Mouse (Mus musculus) CH12F3 (cell line): Measurements from ENCODE around the gene Adgrb3.
"Not testable (repeated sequence)": the region's sequence is repeated elsewhere in the genome, so short reads cannot be mapped to it uniquely, and the experiment has no call there.

ENCODE experiments used
- in situ Hi-C: fragments of 300-500 bp; cut with MboI; formaldehyde crosslinking; loops from 2 replicates; pipeline ENCODE4 v1.14.3; 2020; ENCODE audit warnings: low sequenced_read_pairs

Adgrb3 gene

DNA sequence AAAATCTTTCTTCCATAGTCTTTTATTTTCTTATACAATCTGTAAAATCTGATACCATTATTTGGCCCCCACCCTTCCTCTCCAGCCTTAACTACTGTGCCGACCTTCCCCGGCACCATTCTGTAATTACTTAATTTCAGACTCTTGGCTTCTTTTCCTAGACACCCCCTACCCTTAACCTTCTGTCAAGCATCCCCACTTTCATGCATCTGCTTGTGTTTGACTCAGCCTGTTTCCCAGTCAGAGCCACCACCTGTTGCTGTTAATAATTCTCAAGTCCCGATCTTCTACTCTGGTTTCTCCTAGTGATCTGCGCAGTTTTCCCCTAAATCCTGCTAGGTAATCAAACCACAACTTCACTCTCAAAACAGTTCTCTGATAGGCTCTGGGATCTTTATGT lies 83.9 kb downstream of the Adgrb3 start:
- in situ Hi-C loops, result no loop called here

DNA sequence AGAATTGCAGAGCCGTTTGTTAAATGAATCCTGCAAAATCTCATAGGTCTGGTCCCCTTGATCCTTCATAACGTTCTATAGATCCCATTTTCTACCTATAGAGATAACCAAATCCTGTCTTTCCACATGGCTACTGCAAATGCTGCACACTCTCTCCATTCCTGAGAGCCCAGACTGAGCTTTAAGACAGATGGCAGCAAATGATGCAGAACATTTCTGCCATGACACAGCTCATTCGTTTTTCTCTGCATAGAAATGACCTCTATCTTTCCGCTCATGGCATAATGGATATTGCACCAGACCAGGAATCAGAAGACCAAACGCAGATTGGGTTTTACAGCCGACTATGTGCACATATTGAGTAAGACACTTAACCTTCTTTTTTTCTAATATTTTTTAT lies 84.8 kb downstream of the Adgrb3 start:
- in situ Hi-C loops, result no loop called here

DNA sequence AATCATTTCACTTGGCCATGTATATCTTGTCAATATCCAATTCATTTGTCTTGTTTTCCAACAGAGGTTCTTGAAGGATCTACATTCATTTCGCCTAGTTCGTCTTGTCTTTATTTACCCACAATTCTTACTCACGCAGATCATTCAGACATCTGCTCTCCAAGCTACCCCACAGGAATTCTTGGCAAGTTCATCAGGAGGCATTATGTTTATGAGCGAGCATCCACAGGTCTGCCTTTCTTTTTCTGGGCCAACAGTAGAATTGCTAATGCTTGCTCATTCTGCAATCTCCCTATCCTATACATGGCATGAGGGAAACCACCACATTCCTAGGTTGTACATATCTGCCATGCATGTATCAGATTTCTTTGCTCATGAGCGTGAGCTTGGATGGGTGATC lies 99.7 kb downstream of the Adgrb3 start:
- in situ Hi-C loops, result no loop called here

DNA sequence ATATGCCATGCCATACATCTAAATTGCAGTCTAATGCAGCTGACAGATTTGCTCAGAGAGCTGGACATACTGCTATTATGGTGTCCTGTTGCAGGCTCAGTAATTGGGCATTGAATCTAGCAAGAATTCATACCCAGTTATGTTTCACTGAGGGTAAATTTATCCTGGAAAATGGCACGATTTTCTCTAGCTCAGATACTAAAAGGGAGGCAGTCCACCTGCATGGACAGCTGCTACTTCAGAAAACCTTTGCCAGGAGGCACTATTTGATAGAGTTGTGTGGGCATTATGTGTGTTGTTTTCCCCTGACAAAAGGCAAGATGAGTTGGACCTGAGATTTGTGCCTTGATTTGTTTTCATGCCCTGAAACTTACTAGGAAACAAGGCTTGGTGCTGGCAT lies 118.0 kb downstream of the Adgrb3 start:
- in situ Hi-C loops, result no loop called here

DNA sequence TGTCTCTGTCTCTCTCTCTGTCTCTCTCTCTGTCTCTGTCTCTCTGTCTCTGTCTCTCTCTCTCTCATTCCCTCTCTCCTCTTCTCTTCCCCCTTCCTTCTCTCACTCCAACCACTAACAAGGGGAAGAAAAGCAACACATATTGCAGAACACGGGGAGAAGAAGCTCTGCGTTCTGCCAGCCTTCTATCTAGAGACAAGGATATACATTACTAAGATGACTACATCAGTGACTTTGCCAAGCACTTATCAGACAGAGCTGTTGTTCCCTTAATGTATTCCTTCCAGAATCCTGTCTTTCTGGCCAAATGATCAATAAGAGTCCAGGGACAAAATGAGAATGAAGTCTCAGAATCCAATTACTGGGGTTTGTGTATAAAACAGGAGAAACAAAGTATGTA lies 123.2 kb downstream of the Adgrb3 start:
- in situ Hi-C loops, result no loop called here

DNA sequence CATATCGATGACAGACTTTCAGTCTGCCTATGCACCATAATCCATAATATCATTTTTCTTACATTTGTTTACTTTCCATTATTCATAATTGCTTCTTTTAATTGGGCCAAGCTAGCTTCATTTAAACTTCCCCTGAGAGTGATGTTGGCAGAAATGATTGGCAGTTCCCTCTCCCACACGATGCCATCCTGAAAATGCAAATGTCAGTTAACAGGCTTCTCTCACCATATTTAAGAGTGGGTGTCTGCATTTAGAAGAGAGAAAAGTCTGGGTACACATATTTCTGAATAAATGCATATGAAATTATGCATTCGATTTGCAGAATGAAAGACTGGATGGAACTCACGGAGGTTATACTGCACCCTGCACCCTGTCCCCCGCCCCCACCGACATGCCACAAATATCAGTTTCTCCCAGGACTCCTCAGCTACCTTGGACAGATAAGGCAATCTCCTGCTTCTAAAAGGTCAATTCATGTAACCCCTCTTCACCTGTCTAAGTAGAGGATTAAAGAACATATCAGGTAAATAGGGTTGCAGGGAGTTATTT lies 130.7 kb downstream of the Adgrb3 start:
- in situ Hi-C loops, result no loop called here

DNA sequence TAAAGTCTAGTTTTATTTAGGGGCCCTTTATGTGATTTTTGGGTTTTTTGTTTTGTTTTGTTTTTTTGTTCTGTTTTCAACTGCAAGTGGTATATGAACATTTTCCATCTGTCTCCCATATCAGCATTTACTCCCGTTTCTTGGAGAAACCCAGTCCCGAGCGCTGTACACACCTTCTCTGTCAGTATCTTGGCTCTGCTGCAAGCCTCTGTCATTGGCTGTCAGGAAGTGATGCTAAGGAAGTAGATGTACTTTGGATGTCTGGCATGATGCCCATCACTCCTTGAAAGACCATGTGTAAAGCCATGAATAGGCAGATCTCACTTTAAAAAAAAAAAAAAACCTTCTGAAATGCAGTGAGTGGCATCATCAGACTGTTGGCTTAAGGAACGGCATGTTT lies 132.3 kb downstream of the Adgrb3 start:
- in situ Hi-C loops, result no loop called here

DNA sequence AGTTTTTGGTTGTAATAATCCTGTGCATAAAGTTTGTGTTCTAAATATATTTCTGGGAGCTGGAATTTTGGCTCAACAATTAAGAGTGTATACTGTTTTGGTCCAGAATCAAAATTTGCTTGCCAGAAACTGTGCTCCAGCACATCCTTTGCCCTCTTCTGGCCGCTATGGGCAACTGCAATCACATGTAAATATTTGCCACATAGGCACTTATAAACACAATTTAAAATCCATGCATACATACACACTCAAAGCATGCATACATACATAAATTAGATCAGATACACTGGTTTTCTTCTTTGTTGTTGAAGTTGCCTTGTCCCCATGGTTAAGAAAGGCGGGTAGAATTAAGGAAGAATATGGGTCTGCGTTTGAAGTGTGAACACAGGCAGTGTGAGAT lies 132.7 kb downstream of the Adgrb3 start:
- in situ Hi-C loops, result no loop called here

DNA sequence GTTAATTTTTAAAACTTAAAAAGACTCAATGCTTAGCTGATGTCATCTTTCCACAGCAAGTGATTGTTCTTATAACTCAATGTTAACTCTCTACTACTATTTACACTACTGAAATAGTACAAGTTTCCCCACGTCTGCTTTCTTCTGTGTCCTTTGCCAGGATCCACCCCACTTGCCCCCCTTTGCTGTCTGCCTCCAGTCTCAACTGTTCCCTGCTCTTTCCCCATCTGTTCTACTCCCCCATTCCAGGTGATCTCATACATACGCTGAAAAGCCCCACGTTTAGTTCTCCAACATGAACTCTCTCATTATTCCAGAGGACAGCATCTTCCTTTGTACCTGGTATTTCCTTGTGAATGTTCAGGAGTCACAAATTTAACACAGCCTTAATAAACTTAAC lies 147.4 kb downstream of the Adgrb3 start:
- in situ Hi-C loops, result no loop called here

DNA sequence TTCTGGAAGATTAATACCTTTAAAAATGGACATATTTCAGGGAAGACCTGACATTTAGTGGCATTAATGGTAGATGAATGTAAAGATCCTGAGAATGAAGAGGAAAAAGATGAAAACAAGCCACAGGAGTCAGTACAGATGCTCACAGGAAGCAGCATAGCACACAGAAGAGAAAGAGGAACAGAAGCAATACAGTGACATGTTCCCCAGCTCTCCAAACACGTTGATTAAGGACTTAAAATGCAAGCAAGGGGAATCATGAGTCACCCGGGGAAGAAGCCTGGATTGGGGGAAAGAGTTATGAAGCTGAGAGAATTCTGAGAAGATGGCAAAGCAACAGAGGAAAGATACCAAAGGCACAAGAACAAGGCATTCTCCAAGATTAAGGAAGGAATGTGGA lies 149.9 kb downstream of the Adgrb3 start:
- in situ Hi-C loops, result no loop called here

DNA sequence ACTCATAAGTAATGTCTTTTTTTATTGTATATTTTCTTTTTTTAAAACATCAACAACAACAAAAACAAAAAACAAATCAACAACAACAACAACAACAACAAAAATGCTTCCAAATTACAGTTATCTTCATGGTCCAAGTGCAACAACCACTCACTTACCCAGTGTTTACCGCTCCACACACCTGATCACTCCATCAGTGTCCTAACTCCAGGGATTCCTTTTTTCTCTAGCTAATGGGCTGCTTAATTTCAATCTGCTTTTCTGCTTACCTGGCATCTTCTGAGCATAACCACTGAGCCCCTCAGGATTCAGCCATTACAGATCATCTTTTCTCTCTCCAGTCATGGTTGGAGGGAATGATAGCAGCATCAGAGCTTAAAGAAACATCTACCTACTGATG lies 176.8 kb downstream of the Adgrb3 start:
- in situ Hi-C loops, result no loop called here

DNA sequence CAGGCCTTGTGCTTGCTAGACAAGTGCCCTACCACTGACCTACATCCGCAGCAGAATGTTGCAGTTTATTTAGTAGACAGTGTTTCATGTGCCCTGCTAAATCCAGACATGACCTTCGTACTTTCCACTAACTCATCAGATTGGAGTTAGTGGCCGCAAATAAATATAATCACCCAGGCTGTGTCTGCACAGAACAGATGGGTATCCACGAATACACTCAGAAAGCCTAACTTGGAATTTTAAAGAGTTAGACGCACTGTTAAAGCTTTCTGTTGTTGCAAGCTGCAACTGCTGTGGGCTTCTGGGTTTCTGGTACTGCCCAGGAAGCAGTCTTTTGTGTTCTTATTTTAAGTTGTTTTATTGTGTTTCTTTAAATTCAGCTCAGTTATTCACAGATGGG lies 185.3 kb downstream of the Adgrb3 start:
- in situ Hi-C loops, result no loop called here

DNA sequence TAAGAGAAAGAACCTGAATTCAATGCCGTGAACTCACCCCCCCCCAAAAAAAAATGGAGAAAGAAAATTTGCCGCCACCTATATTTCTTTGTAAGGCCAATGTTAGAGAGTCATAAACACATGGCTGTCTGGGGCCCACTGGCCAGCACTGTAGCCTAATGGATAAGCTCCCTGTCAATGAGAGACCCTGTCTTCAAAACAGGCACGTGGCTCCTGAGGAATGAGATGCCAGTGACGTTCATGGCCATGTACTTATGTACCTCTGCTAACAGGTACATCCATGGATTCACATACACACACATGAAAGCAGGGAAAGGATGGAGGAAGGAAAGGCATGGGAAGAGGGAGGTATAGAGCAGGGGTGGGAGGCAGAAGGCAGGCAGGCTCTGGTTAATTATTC lies 208.0 kb downstream of the Adgrb3 start:
- in situ Hi-C loops, result no loop called here

DNA sequence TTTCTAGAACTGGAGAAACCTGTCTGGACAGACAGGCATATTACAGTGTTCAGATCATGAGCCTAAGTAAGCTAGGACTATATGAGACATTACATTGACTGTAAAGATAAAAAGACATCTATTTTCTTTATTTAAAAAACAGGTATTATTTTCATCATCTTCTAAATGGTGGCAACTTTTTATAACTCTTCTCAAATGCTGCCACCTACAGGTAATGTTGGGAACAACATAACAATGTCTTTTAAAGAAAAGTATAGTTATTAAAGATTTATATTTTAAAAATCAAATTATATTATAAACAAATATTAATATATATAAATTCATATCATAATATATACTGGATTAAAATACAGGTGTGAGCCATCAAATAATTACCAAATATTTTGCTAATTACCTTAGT lies 212.6 kb downstream of the Adgrb3 start:
- in situ Hi-C loops, result no loop called here

DNA sequence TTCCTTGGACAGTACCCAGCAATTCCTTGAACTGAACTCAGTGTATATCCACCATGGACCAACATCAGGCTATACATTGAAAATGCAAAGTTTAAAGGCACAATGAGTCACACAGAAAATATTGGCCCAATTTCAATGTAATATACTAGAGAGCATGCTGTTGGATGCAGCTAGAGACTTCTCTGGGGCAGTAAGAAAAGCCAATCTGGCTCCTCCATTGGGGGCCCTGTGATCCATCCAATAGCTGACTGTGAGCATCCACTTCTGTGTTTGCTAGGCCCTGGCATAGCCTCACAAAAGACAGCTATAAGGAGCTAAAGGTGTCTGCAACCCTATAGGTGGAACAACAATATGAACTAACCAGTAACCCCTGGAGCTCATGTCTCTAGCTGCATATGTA lies 218.7 kb downstream of the Adgrb3 start:
- in situ Hi-C loops, result not testable (repeated sequence)

DNA sequence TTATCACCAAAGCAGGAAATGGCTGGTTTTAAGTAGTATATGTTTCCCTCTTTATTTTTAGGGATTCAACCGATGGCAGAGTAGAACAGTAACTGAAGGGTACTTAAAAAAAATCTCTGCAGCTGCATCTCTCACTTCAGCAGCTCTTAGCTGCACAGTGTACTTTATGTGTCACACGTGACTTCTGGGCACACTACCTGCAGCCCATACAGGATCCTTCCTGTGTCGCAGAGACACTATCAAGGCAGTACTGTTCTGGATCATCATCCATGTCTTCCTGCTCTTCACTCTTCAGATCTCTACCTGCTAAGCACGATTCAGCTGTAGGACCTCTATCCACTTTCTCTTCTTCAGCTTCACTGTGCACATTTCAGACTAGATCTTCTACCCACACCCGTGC lies 230.6 kb downstream of the Adgrb3 start:
- in situ Hi-C loops, result no loop called here

DNA sequence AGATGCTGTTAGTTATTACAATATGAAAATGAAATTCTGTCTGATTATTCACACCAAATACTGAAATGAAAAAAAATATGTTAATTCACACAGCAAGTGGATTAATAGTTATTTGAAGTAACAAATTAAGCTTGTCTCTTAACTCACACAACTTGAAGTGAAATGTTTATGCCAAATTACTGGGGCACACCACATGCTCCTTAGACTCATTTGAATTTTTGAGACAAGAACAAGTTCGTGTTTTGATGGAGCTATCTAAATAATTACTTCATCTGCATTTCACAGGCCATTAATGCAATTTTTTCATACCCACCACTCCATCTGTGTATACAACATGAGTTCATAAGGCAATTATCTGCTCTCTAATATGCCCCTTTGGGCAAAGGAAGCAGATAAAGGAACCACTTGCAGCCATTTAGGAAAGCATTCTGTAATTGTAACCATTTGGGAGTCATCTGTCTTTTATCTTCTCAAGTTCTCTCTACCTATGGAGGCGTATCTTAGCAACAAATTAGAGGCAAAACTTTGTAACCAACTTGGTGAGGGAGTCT lies 240.9 kb downstream of the Adgrb3 start:
- in situ Hi-C loops, result no loop called here

DNA sequence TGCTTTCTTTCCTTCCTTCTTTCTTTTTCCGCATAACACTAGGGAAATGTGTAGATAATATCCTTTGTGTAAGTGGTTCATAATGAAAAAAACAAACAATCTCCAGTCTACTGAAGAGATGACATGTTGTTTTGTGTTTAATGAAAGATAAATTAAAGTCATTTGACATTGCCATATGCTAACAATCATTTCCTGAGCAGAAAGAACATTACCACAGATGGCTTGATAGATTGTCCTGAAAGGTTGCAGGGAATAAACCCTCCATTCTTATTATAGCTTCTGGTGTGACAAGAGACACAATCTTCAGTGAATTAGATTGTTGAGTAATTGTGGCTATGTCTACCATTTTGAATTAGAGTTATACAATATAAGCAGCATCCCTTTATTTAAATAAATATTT lies 247.8 kb downstream of the Adgrb3 start:
- in situ Hi-C loops, result no loop called here

DNA sequence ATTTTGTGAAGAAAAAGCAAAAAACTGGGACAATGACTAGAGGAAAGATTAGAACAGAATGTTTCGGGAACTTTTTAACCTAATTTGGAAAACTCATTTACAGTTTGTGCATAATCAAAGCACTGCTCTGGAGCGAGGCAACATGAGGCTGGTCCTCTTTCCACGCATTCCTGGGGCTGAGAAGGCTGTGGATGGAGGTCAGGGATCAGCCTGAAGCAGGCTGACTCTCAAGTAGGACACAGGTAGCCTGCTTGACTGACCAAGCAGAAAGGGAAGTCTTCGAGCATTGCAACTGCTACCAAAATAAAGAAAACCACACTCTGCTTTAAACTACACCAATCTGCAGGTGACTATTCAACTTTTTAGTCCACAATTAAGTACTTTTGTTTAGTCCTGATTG lies 251.7 kb downstream of the Adgrb3 start:
- in situ Hi-C loops, result no loop called here

DNA sequence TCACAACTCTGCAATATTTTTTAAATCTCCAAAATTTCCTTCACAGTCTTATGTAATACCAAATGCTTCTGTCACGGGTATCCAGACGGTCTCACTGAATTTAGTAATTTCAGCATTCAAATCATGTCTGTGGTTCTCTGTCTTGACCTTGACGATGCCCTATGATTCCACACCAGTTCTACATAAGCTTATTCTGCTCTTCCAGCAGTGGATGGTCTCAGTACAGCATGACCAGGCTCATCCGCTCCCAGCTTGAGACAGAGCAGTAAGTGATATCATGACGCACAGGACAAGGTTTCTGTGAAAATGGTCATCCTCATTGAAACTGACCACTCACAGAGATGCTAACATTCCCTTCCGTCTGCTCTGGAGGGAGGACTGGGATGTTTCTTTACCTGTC lies 252.9 kb downstream of the Adgrb3 start:
- in situ Hi-C loops, result no loop called here

DNA sequence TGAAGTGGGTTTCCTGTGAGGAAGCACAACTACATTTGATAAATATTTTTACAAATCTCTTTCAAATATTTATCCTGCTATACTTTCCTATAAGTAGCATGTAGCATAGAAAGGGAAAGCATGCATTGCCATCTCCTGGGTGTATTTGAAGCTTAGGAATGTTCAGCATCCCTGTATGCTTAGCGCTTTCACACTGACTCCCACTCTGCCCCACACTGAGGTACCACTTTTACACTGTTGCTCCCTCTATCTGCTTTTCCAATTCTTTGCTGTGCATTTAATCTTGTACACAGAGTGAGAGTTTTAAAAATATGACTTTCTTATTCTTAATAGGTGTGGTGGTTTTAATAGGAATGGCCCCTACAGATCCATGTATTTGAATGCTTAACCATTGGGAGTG lies 261.4 kb downstream of the Adgrb3 start:
- in situ Hi-C loops, result no loop called here

DNA sequence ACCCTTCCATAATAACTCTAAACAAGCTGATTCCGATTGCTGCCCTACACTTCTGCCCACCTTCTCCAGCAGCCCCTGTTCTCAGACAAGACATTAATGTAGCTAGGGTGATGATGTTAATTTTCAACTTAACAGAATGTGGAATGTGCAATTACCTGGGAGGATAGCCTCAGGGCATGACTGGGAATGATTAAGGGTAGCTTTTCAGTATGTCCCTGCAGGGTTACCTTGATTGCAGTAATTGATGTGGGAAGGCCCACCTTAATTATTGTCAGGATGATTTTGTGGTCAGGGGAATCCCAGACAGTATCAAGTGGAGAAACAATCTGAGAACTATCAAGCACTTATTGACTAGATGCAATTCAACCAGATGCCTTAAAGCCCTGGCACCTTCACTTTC lies 283.4 kb downstream of the Adgrb3 start:
- in situ Hi-C loops, result no loop called here

DNA sequence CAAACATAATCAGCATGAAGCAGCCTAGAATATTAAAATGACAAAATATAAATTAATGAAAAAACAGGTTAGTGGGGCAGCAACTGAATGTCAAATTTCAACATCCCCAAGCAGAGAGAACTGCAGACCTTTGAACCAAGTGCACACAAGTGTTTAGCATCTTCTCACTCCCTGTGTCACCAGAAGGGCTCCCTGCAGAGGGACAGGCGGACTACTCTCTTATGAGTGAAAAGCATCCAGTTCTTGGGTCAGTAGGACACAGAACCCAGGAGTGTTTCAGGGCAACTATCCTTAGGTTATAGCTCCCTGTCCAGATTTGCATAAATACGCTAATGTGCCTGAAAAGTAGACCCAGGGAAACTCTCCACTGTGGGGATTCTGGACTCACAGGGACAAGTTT lies 285.6 kb downstream of the Adgrb3 start:
- in situ Hi-C loops, result no loop called here

DNA sequence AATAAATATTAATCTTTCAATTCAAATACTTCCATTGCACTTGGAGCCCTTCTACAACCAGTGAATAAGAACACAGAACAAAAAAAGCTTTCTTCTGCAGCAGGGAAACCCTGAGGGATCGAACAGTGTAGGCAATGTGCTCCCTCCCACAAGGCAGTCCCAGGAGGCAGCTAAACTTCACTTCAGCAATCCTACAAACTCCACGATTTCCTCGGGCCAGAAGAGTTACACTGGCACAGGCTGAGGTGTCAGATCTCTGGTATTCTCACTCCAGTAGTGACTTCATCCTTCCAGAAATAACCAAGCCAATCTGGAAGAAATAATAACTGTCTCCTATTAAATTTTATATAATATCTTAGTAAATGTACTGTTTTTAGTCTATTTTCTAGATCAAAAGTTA lies 286.6 kb downstream of the Adgrb3 start:
- in situ Hi-C loops, result no loop called here
